Mouse (Mus musculus) MN1 (cell line): ENCODE measurements around the gene Aes.

Source experiments
- DNase-seq: peaks from one replicate; pipeline ENCODE4 v3.0.0-alpha.2; 2016; ENCODE audit warnings: low spot score

The Aes gene

DNA sequence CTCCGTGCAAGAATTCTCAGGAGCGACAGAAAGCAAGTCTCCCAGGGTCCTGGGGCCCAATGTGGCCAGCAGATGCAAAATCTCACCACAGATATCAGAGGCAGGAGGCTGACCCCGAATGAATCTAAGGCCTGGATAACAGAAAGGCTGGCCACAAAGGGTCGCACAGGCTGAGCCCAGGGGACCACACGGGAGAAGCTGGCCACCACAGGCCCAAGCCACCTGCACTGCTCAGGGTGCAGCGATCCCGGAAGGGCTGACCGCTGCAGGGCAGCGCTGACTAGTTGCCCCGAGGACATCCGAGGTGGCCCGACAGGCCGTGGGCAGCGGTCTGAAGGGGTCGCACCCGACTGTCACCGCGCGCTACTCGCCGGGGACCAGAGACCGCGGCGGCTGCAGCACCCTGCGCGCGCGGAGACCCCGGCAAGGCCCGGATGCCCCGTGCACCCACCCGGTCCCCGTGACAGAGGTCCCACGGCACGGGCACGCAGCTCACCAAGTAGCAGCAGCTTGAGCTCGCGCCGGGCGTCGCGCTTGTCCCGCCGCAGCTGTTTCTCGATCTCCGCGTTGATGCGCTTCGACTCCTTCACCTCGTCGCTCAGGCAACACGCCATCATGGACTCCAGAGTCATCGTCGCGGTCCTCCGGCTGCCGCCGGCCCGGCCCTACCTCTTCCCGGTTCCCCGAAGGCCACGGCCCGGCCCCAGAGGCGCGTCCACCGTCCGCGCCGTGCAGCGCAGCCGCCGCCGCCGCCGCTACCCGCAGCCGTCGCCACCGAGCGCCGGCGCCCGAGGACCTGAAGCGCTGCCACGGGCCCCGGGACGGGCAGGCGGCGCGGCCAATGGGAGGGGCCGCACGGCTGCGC is 14.8 kb upstream of the Aes start:
- DNase-seq, result no peak

DNA sequence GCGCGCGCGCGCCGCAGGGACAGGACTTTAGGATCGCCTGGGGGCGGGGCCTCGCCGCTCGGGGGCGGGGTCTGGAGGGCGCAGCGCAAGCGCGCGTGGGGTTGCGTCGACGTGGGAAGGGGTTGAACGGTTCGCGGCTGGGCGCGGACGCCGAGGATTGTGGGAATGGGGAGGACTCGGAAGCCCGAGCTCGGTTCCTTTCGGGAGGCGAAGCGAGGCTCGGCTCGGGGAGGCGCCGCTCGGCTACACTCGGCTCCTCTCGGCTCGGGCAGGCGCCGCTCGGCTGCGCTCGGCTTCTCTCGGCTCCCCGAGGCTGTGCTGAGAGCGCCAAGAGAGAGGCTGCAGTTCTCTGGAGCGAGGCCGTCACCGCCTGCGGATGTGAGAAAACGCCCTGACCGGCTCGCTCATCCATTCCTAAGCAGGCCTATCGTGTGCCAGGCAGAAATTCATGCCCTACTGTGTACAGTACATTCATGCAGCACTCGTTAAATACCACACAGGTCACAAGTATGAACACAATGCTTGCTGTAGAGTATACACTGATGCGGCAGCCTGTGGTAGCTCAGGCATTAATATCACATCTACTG is 14.0 kb upstream of the Aes start, which contains the start of gene Gna11:
TSS of gene Gna11 (minus strand) at position 30 of the 587 bp plus-strand sequence.
- peak; percentile 99 for DNase-seq

DNA sequence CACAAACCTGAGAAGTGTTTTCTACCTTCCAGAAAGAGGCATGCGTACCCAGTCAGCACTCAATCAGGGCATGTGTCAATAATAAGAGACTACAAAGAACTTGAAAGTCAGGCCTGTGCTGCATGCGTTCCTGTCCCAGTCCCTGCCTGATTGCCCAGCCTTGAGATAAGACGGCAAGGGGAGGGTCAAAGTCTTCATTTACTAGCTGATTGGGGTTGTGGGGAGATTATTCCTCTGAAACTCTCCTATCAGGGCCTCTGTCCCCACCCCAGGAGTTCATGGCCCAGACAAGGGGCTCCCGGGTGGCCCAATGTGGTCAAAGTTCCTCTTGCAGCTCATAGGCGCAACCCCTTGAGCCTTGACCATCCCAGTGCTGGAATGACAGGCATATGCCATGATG is 13.0 kb upstream of the Aes start:
- DNase-seq, result no peak

DNA sequence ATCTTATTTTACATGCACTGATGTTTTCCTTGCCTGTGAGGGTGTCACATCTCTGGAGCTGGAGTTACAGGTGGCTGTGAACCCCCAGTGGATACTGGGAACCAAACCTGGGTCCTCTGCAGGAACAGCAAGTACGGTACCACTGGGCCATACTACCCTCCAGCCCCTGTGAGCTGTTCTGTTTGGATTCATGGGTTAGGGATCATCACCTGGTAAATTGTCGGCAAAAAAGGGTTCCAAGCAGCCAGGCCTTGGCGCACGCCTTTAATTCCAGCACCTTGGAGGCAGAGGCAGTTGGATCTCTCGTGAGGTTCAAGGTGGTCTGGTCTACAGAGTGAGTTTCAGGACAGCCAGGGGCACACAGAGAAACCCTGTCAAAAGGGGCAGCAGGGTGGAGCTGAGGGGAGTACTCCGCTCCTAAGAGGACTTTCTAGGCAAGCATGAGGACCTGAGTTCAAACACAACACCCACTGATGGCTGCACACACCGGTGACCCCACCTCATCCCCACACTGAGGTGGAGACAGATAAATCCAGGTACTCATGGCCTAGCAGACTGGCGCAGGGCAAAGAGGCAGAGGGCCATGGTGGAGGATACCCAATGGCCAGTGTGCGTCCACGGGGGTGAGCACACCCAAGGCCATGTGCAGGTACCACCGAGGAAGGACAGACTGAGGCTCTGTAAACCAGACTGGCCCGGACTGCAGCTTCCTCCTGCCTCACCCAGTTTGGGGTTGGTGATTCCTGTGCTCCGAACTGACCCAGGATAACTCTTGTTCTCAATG is 12.3 kb upstream of the Aes start:
- no peak for DNase-seq

GRCm38 (mm10) chr10:81548944-81549343 is 10.3 kb upstream of the Aes start:
- DNase-seq, result no peak

- peak; percentile 72 for DNase-seq
Observed at GRCm38 (mm10) chr10:81550257-81550656, 9.0 kb upstream of the Aes start.

DNA sequence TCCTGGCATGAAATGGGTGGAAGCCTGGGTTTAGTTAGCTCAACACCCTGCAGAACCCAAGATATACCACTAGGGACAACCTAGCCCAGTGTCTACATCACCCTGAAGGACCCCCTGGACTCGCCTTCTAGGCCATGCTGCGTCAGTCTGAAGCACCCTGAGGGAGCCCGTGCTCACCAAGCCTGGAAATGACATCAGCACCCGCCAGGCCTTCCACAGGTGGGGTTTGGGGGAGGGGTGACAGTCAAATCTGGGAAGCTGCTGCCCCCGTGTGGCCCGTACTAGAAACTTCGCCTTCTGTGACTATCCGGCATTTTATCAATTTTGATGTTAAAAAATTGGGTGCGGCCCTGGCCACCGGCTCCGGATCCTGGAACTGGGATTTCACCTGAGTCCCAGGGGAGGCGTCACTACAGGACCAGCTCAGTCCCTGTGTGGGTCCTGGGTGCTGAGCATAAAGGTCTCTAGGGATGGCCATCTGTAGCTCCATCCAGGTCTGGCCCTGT is 7.6 kb upstream of the Aes start:
- peak; percentile 95 for DNase-seq

DNA sequence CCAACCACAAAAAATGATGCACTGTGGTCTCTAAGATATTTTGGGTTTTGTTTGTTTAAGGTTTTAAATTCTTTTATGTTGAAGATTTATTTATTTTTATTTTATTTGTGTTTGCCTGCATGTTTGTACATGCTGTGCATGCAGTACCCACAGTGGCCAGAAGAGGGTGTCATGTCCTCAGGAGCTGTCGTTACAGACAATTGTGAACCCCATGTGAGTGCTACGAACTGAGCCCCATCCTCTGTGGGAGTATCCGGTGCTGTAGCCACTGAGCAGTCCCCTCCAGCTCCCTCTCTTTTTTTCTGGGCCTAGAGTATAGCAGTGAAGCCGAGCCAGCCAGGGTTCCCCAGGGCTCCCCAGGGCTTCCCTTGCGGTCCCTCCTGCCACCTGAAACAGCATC is 6.1 kb upstream of the Aes start:
- no peak for DNase-seq

GRCm38 (mm10) chr10:81553807-81554755 is 5.2 kb upstream of the Aes start:
- DNase-seq, result no peak

- no peak for DNase-seq
Observed at GRCm38 (mm10) chr10:81556282-81556681, 3.0 kb upstream of the Aes start.

DNA sequence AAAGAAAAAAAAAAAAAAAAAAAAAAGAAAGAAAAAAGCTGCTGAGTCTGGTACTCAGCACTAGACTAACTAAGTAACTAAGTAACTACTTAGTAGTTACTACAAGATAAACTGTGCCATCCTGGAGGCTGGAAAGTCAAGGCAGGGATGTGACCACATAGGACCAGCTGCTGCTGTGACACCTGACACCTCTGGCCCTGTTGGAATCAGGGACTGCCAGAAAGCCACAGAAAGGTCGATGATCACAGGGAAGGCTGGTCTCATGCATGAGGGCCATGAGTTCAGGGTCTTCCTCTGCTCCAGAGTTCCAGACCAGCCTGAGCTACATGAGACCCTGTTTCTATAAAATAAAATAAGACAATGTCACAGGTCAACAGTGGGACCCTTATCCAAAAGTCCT is 1.8 kb upstream of the Aes start:
- DNase-seq, result no peak

DNA sequence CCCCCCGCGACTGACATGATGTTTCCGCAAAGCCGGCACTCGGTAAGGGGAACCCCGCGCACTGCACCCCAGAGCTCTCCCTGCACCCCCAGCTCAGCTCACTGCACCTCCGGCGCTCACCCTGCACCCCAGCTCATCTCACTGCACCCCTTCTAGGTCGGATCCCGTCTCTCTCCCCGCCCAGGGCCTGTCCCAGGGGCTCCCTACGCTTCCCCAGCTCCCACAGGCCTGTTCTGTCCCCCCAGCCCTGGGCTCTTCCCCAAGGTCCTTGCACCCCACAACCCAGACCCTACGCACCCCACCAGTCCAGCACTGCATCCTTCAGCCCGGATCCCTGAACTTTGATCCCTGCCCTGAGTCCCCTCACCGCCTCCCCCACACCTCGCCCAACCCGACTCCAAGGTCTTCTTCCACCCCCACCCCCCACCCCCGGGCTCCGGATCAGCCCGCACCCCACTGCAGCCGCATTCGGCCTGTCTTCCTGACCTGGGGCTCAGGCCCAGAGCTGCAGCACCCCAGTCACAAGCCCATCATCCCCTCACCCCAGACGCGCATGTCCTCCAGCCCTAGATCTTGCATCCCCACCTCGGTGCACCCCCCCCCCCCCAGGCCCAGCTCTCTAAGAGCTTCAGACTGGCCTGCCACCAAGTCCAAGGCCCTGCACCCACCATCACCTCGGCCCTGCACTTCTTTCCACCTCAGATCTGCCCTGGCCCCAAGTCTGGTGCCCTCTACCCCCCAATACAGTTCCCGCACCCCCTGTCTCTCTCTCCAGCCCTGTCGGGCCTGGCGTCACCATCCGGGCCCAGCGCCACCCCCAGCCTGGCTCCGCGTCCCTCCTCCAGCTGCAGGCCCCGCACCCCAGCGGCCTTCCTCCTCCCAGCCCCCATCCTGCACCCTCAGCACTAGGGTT is 595 bp downstream of the Aes start:
- DNase-seq, result peak; percentile 48

DNA sequence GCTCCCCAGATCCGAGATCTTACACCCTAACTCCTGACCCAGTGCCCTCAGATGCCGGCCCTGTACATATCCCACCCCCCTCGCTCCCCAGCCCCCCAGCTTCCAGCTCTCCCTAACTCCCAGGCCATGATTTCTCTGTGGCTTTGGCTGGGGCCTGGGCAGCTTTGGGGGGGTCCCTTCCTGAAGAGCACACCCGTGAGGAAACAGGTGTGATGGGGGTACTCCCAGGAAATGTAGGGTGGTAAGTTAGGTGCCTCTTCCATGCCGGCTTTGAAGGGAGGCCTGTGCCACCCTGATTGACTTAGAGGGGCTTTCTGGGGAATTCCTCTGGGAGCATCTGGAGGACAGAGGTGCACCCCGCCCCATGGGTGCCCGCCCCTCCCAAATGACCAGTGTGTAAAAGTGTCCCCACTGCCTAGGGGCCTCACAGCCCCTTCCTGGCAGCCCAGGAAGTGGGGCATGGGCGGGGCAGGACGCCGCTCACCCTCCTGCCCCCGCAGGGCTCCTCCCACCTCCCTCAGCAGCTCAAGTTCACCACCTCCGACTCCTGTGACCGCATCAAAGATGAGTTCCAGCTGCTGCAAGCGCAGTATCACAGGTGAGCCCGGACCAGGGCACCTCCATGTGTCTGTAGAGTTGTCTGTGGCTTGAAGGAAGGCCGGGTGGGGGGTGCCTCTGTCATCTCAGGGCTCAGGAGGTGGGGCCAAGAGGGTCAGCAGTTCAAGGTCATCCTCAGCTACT is 1.6 kb downstream of the Aes start:
- peak; percentile 56 for DNase-seq

DNA sequence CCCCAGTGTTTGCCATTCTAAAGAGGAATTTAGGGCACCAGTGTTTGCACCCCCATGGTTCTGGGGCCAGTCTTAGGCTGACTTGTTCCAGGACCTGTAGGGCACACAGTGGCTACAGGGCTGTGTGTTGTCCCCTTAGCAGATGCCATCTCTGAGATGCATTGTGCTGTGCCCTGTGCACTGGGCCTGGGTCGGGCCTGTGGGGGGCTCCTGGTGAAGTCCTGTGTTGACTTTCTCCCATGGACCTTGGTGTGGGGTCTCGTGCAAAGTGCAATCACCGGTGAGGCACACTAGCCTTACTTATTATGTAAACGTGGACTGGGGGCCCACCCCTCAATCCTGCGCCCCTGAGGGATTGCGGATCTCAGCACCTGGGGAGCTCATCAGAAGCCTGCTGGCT is 3.1 kb downstream of the Aes start:
- DNase-seq, result no peak

GRCm38 (mm10) chr10:81563481-81563880 is 4.2 kb downstream of the Aes start:
- peak; percentile 60 for DNase-seq

DNA sequence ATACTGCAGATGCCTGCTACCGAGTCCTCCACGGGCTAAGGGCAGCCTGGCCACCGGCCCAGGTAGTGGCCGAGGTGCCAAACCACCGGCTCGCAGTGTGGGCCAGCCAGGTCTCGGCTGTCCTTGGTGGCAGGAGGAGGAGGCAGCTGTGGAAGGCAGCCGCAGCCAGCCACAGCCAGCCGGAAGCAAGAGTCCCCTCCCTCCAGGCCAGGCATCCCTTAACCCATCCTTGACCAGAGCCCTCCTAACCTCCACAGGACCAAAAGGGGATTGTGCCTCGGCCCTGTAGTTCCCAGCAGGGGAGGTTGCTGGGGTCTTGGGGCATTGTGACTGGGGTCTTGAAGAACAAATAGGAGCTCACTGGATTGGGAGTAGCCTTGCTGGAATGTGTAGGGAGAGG is 4.9 kb downstream of the Aes start:
- peak; percentile 64 for DNase-seq

GRCm38 (mm10) chr10:81564734-81565133 is 5.4 kb downstream of the Aes start:
- peak; percentile 74 for DNase-seq

DNA sequence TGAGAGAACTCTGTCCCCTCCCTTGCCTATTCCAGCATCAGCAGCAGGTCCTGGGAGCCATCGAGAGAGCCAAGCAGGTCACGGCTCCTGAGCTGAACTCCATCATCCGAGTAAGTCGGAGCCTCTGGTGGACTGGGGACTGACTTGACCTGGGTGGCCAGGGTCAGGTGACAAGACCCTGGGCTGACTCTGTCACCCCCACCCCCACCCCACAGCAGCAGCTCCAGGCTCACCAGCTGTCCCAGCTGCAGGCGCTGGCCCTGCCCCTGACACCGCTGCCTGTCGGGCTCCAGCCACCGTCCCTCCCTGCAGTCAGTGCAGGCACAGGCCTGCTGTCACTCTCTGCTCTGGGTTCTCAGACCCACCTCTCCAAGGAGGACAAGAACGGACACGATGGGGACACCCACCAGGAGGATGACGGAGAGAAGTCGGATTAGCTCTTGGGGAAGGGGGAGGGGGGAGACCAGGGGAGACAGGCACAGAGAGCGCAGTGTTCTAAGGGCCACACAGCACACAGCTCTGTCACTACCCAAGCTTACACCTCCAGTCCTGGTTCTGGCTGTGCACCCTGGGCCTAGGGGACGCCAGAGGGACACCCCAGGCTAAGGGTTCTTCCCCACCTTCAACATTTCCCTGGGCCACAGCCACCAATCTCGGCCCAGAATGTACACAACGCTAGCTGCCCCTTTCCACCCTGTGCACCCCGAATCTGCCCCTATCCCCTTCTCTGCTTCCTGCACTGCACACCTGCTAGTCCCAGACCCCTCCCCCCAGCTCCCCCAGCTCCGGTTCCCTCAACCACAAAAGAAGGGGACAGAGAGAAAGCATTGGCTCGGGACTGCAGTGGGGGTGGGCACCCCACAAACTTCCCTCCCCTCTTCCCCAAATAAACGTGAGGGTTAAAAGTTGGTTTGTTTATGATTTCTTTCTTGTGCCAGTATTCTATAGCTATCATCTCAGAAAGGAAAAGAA is 6.3 kb downstream of the Aes start:
- DNase-seq, result peak; percentile 23
